Mouse (Mus musculus) limb, embryonic 14.5 days (tissue): Measurements from ENCODE around the gene Cpd. TPM values are rescaled to one million over a fixed set of nuclear protein-coding genes. Genes with fewer than 3 reads are reported as not detected.

Experiments
- ATAC-seq: fragments of 200-750 bp; cut with Nextera tagmentation; 2 replicates; pipeline ENCODE4 v1.8.0; 2017; ENCODE audit warnings: low read depth, moderate number of reproducible peaks, moderate TSS enrichment; ENCODE audit not compliant: low FRiP score
- DNase-seq: peaks from one replicate; pipeline ENCODE4 v3.0.0-alpha.2; 2015; ENCODE audit warnings: low spot score
- H3K27ac ChIP-seq: fragments of 300-500 bp; sonication (generic); replicated peaks from 2 replicates; pipeline ENCODE4 v1.5.1; 2014; ENCODE audit warnings: low read depth, mild to moderate bottlenecking, low read length, moderate library complexity, mixed read lengths
- H3K27me3 ChIP-seq: fragments of 300-500 bp; sonication (generic); 2 replicates; pipeline ENCODE4 v1.6.1; 2014; ENCODE audit warnings: low read length, mixed read lengths; ENCODE audit not compliant: control insufficient read depth, insufficient read depth
- H3K36me3 ChIP-seq: fragments of 300-500 bp; sonication (generic); 2 replicates; pipeline ENCODE4 v1.6.1; 2014; ENCODE audit warnings: mild to moderate bottlenecking, low read length, moderate library complexity, mixed read lengths; ENCODE audit not compliant: control insufficient read depth, insufficient read depth
- H3K4me1 ChIP-seq: fragments of 300-500 bp; sonication (generic); 2 replicates; pipeline ENCODE4 v1.6.1; 2014; ENCODE audit warnings: antibody characterized with exemption, low read length, mixed read lengths; ENCODE audit not compliant: control insufficient read depth, insufficient read depth
- H3K4me2 ChIP-seq: fragments of 300-500 bp; sonication (generic); replicated peaks from 2 replicates; pipeline ENCODE4 v1.6.1; 2014; ENCODE audit warnings: low read depth, mild to moderate bottlenecking, low read length, moderate library complexity; ENCODE audit not compliant: severe bottlenecking
- H3K4me3 ChIP-seq: fragments of 300-500 bp; sonication (generic); replicated peaks from 2 replicates; pipeline ENCODE4 v1.5.1; 2014; ENCODE audit warnings: low read length
- H3K9ac ChIP-seq: fragments of 300-500 bp; sonication (generic); 2 replicates; pipeline ENCODE4 v1.6.1; 2014; ENCODE audit warnings: mild to moderate bottlenecking, low read depth, low read length, moderate library complexity; ENCODE audit not compliant: severe bottlenecking
- H3K9me3 ChIP-seq: fragments of 300-500 bp; sonication (generic); 2 replicates; pipeline ENCODE4 v1.6.1; 2016; ENCODE audit warnings: low read length; ENCODE audit not compliant: control insufficient read depth
- POLR2A ChIP-seq: fragments of 200-500 bp; IDR thresholded peaks from 2 replicates; pipeline ENCODE4 v1.8.0; 2012; ENCODE audit warnings: inconsistent platforms, mild to moderate bottlenecking, moderate library complexity, borderline replicate concordance; ENCODE audit not compliant: insufficient read depth, insufficient read length; ENCODE audit errors: extremely low read depth
- WGBS: fragments of 180-500 bp; shearing (Covaris S2); extraction: QIAGEN DNeasy Blood & Tissue Kit; methylation state at CpG from one replicate; pipeline ENCODE4 v1.1.7; 2014; 5-methylcytosine and 5-hydroxymethylcytosine counted together
- polyA plus RNA-seq, 2 experiments: library from polyadenylated mRNA; depleted of rRNA in 1 of 2; stranded (reverse) in 1 of 2; unstranded in 1 of 2; fragments of >200 nt; fragmentation: Nextera tagmentation in 1 of 2; extraction: Ambion mirVana in 1 of 2; gene quantifications; 2 replicates each; pipeline versions ENCODE4 v1.2.1 to v1.2.3; 2012 to 2014

Cpd gene
- polyA plus RNA-seq, 2 experiments, result 21.0 to 24.9 TPM

GRCm38 (mm10) chr11:76745921-76746320, 100.9 kb downstream of the Cpd start:
- Histone ChIP-seq H3K4me1 (no peaks in the 10 kb centered on the region), H3K9ac (no peak overlapping the region), H3K4me2 (no peak overlapping the region), H3K27me3 (no peaks in the 10 kb centered on the region), H3K27ac (no peak overlapping the region), H3K4me3 (no peak overlapping the region), H3K9me3 (no peaks in the 10 kb centered on the region), H3K36me3 (peaks cover 69% of the 10 kb centered on the region)
- ATAC-seq (no peak), DNase-seq (no peak)
- 93% methylated on average over 1 of the region's 1 CpGs for WGBS
- TF ChIP-seq POLR2A, result no peak

GRCm38 (mm10) chr11:76744550-76744949, 102.3 kb downstream of the Cpd start:
- DNase-seq, result peak; percentile 24
- H3K4me1 ChIP-seq, result no peaks in the 10 kb centered on the region
- TF ChIP-seq POLR2A, result no peak
- no peaks in the 10 kb centered on the region for H3K9me3 ChIP-seq
- H3K9ac ChIP-seq, result no peak overlapping the region
- no peak for ATAC-seq
- H3K36me3 ChIP-seq, result peaks cover 61% of the 10 kb centered on the region
- no peak overlapping the region for H3K27ac ChIP-seq
- WGBS, result 78% methylated on average over 7 of the region's 7 CpGs
- no peak overlapping the region for H3K4me2 ChIP-seq
- H3K4me3 ChIP-seq, result no peak overlapping the region
- H3K27me3 ChIP-seq, result no peaks in the 10 kb centered on the region

GRCm38 (mm10) chr11:76742511-76742910, 104.3 kb downstream of the Cpd start:
- no peak for TF ChIP-seq POLR2A
- Histone ChIP-seq H3K4me2 (no peak overlapping the region), H3K27ac (no peak overlapping the region), H3K4me3 (no peak overlapping the region), H3K9me3 (no peaks in the 10 kb centered on the region), H3K36me3 (peaks cover 50% of the 10 kb centered on the region), H3K4me1 (no peaks in the 10 kb centered on the region), H3K9ac (no peak overlapping the region), H3K27me3 (no peaks in the 10 kb centered on the region)
- DNase-seq, result no peak
- 81% methylated on average over 7 of the region's 7 CpGs for WGBS
- ATAC-seq, result no peak

- H3K27ac ChIP-seq, result no peak overlapping the region
- H3K9me3 ChIP-seq, result no peaks in the 10 kb centered on the region
- no peaks in the 10 kb centered on the region for H3K27me3 ChIP-seq
- H3K9ac ChIP-seq, result no peak overlapping the region
- peaks cover 51% of the 10 kb centered on the region for H3K36me3 ChIP-seq
- H3K4me2 ChIP-seq, result no peak overlapping the region
- no peak overlapping the region for H3K4me3 ChIP-seq
- ATAC-seq (no peak), DNase-seq (no peak)
- no peaks in the 10 kb centered on the region for H3K4me1 ChIP-seq
- no peak for TF ChIP-seq POLR2A
- WGBS, result 81% methylated on average over 6 of the region's 6 CpGs
Observed at GRCm38 (mm10) chr11:76739125-76739524, 107.7 kb downstream of the Cpd start.

GRCm38 (mm10) chr11:76735753-76736324, 111.0 kb downstream of the Cpd start:
- Histone ChIP-seq H3K9ac (no peak overlapping the region), H3K9me3 (no peaks in the 10 kb centered on the region), H3K27ac (no peak overlapping the region), H3K4me3 (no peak overlapping the region), H3K36me3 (peaks cover 66% of the 10 kb centered on the region), H3K4me2 (no peak overlapping the region), H3K27me3 (no peaks in the 10 kb centered on the region), H3K4me1 (no peaks in the 10 kb centered on the region)
- WGBS, result 78% methylated on average over 4 of the region's 4 CpGs
- ATAC-seq (no peak), DNase-seq (no peak)
- TF ChIP-seq POLR2A, result no peak

- 88% methylated on average over 3 of the region's 3 CpGs for WGBS
- no peak overlapping the region for H3K27ac ChIP-seq
- H3K36me3 ChIP-seq, result peaks cover 71% of the 10 kb centered on the region
Observed at GRCm38 (mm10) chr11:76734560-76734959, 112.3 kb downstream of the Cpd start.

More at GRCm38 (mm10) chr11:76734560-76734959, 112.3 kb downstream of the Cpd start:
- Histone ChIP-seq H3K4me3 (no peak overlapping the region), H3K4me1 (no peaks in the 10 kb centered on the region), H3K27me3 (no peaks in the 10 kb centered on the region), H3K9ac (no peak overlapping the region), H3K9me3 (no peaks in the 10 kb centered on the region), H3K4me2 (no peak overlapping the region)
- DNase-seq, result no peak
- no peak for ATAC-seq
- TF ChIP-seq POLR2A, result no peak
